Mouse (Mus musculus): ENCODE measurements at regions not wholly inside any gene's neighbourhood (a gene's known extent, or its start where the extent isn't known, plus 50 kb on each side); places are given as distances from the start of the nearest gene placed in this dataset.

- Histone ChIP-seq H3K4me1 (ENCODE audit: control insufficient read depth, insufficient read depth, low read length) (no peaks in the 10 kb centered on the region), H3K4me3 (ENCODE audit: low read length) (no peak overlapping the region), H3K9ac (ENCODE audit: low read depth, low read length) (no peak overlapping the region), H3K36me3 (ENCODE audit: control insufficient read depth, insufficient read depth, low read length) (no peaks in the 10 kb centered on the region), H3K27me3 (ENCODE audit: control insufficient read depth, insufficient read depth, low read length) (no peaks in the 10 kb centered on the region), H3K4me2 (replicated peaks; ENCODE audit: low read depth, low read length) (no peak overlapping the region), H3K27ac (ENCODE audit: low read depth, low read length) (no peak overlapping the region), H3K9me3 (ENCODE audit: control insufficient read depth, low read length) (no peaks in the 10 kb centered on the region)
- no peak for ATAC-seq (ENCODE audit: low FRiP score, low TSS enrichment)
- 62% methylated on average over 4 of the region's 4 CpGs for WGBS
Observed at GRCm38 (mm10) chr1:35713961-35714360, 354.2 kb upstream of the Hs6st1 start.

- ATAC-seq (ENCODE audit: low FRiP score, low TSS enrichment): no peak
- H3K9me3 ChIP-seq (ENCODE audit: control insufficient read depth, low read length): no peaks in the 10 kb centered on the region
Observed at GRCm38 (mm10) chr1:35715931-35716330, 352.3 kb upstream of the Hs6st1 start.

GRCm38 (mm10) chr1:35717166-35717565 is 351.0 kb upstream of the Hs6st1 start:
- Histone ChIP-seq H3K4me1 (ENCODE audit: control insufficient read depth, insufficient read depth, low read length) (no peaks in the 10 kb centered on the region), H3K27ac (ENCODE audit: low read depth, low read length) (no peak overlapping the region), H3K27me3 (ENCODE audit: control insufficient read depth, insufficient read depth, low read length) (no peaks in the 10 kb centered on the region), H3K9me3 (ENCODE audit: control insufficient read depth, low read length) (no peaks in the 10 kb centered on the region), H3K4me3 (ENCODE audit: low read length) (no peak overlapping the region), H3K36me3 (ENCODE audit: control insufficient read depth, insufficient read depth, low read length) (no peaks in the 10 kb centered on the region), H3K4me2 (replicated peaks; ENCODE audit: low read depth, low read length) (no peak overlapping the region), H3K9ac (ENCODE audit: low read depth, low read length) (no peak overlapping the region)
- ATAC-seq (ENCODE audit: low FRiP score, low TSS enrichment): no peak
- 82% methylated on average over 2 of the region's 2 CpGs for WGBS

More at GRCm38 (mm10) chr1:35715931-35716330, 352.3 kb upstream of the Hs6st1 start:
- Histone ChIP-seq H3K4me1 (ENCODE audit: control insufficient read depth, insufficient read depth, low read length) (no peaks in the 10 kb centered on the region), H3K36me3 (ENCODE audit: control insufficient read depth, insufficient read depth, low read length) (no peaks in the 10 kb centered on the region), H3K4me2 (replicated peaks; ENCODE audit: low read depth, low read length) (no peak overlapping the region), H3K9ac (ENCODE audit: low read depth, low read length) (no peak overlapping the region), H3K27me3 (ENCODE audit: control insufficient read depth, insufficient read depth, low read length) (no peaks in the 10 kb centered on the region), H3K27ac (ENCODE audit: low read depth, low read length) (no peak overlapping the region), H3K4me3 (ENCODE audit: low read length) (no peak overlapping the region)
- WGBS: 65% methylated on average over 6 of the region's 6 CpGs

- H3K27ac ChIP-seq (ENCODE audit: low read depth, low read length): no peak overlapping the region
- ATAC-seq (ENCODE audit: low FRiP score, low TSS enrichment): no peak
Observed at GRCm38 (mm10) chr1:35717659-35718058, 350.5 kb upstream of the Hs6st1 start.

GRCm38 (mm10) chr1:35720063-35720462 is 348.1 kb upstream of the Hs6st1 start:
- H3K27me3 ChIP-seq (ENCODE audit: control insufficient read depth, insufficient read depth, low read length): no peaks in the 10 kb centered on the region
- no peaks in the 10 kb centered on the region for H3K4me1 ChIP-seq (ENCODE audit: control insufficient read depth, insufficient read depth, low read length)
- no peak overlapping the region for H3K27ac ChIP-seq (ENCODE audit: low read depth, low read length)
- no peak overlapping the region for H3K4me2 ChIP-seq (replicated peaks; ENCODE audit: low read depth, low read length)
- no peak for ATAC-seq (ENCODE audit: low FRiP score, low TSS enrichment)
- no peak overlapping the region for H3K9ac ChIP-seq (ENCODE audit: low read depth, low read length)
- WGBS: 82% methylated on average over 3 of the region's 3 CpGs
- H3K4me3 ChIP-seq (ENCODE audit: low read length): no peak overlapping the region
- no peaks in the 10 kb centered on the region for H3K9me3 ChIP-seq (ENCODE audit: control insufficient read depth, low read length)
- H3K36me3 ChIP-seq (ENCODE audit: control insufficient read depth, insufficient read depth, low read length): no peaks in the 10 kb centered on the region

More at GRCm38 (mm10) chr1:35717659-35718058, 350.5 kb upstream of the Hs6st1 start:
- no peak overlapping the region for H3K4me2 ChIP-seq (replicated peaks; ENCODE audit: low read depth, low read length)
- H3K9me3 ChIP-seq (ENCODE audit: control insufficient read depth, low read length): no peaks in the 10 kb centered on the region
- 64% methylated on average over 2 of the region's 2 CpGs for WGBS
- no peaks in the 10 kb centered on the region for H3K4me1 ChIP-seq (ENCODE audit: control insufficient read depth, insufficient read depth, low read length)
- no peaks in the 10 kb centered on the region for H3K36me3 ChIP-seq (ENCODE audit: control insufficient read depth, insufficient read depth, low read length)
- no peak overlapping the region for H3K4me3 ChIP-seq (ENCODE audit: low read length)
- H3K9ac ChIP-seq (ENCODE audit: low read depth, low read length): no peak overlapping the region
- H3K27me3 ChIP-seq (ENCODE audit: control insufficient read depth, insufficient read depth, low read length): no peaks in the 10 kb centered on the region

DNA sequence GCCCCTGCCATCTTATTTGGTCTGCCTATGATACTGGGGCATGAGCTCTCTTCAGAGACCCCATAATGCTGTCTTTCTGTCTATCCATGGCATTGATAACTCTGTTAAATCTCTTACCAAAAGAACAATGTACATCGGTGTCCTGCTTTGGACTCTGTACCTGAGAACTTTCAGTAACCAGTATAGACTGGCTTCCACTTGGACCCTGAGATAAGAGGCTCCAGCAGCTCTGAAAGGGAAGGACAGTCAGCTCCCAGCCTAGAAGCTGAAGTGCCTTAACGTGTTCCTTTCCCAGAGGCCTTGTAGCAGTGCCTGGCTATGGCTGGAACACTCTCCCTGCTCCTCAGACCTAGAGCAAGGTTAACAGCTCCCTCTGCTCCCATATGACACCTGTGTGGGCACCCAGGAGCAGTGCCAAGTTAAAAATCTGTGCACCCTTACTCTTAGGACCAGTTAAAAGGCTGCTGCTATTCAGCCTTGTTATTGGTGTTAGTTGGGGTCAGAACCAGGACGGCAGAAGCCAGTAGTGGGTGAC is 343.8 kb upstream of the Hs6st1 start:
- WGBS: 79% methylated on average over 3 of the region's 3 CpGs
- H3K36me3 ChIP-seq (ENCODE audit: control insufficient read depth, insufficient read depth, low read length): no peaks in the 10 kb centered on the region
- H3K4me1 ChIP-seq (ENCODE audit: control insufficient read depth, insufficient read depth, low read length): no peaks in the 10 kb centered on the region
- H3K9me3 ChIP-seq (ENCODE audit: control insufficient read depth, low read length): no peaks in the 10 kb centered on the region
- no peak overlapping the region for H3K4me3 ChIP-seq (ENCODE audit: low read length)
- H3K4me2 ChIP-seq (replicated peaks; ENCODE audit: low read depth, low read length): no peak overlapping the region
- H3K27me3 ChIP-seq (ENCODE audit: control insufficient read depth, insufficient read depth, low read length): no peaks in the 10 kb centered on the region
- H3K27ac ChIP-seq (ENCODE audit: low read depth, low read length): no peak overlapping the region
- no peak overlapping the region for H3K9ac ChIP-seq (ENCODE audit: low read depth, low read length)
- ATAC-seq (ENCODE audit: low FRiP score, low TSS enrichment): no peak

DNA sequence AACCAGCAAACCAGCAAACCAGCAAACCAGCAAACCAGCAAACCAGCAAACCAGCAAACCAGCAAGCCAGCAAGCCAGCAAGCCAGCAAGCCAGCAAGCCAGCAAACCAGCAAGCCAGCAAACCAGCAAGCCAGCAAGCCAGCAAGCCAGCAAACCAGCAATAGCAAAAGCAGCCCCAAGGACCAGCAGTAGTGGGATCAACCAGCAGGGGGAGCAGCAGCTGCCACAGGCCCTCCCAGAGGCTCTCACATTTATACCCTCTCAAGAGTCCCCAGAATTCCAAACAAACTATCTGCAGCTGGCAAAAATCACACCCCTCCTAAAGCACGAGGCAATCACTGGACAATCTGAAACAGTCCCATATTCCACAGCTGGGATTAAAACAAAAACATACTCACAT is 341.6 kb upstream of the Hs6st1 start:
- H3K9ac ChIP-seq (ENCODE audit: low read depth, low read length): no peak overlapping the region
- no peaks in the 10 kb centered on the region for H3K4me1 ChIP-seq (ENCODE audit: control insufficient read depth, insufficient read depth, low read length)
- H3K4me3 ChIP-seq (ENCODE audit: low read length): no peak overlapping the region
- 17% methylated on average over 1 of the region's 1 CpGs for WGBS
- ATAC-seq (ENCODE audit: low FRiP score, low TSS enrichment): no peak
- no peaks in the 10 kb centered on the region for H3K36me3 ChIP-seq (ENCODE audit: control insufficient read depth, insufficient read depth, low read length)
- no peak overlapping the region for H3K27ac ChIP-seq (ENCODE audit: low read depth, low read length)
- H3K9me3 ChIP-seq (ENCODE audit: control insufficient read depth, low read length): no peaks in the 10 kb centered on the region
- no peak overlapping the region for H3K4me2 ChIP-seq (replicated peaks; ENCODE audit: low read depth, low read length)
- H3K27me3 ChIP-seq (ENCODE audit: control insufficient read depth, insufficient read depth, low read length): no peaks in the 10 kb centered on the region

GRCm38 (mm10) chr1:35727310-35727990 is 340.8 kb upstream of the Hs6st1 start:
- Histone ChIP-seq H3K9ac (ENCODE audit: low read depth, low read length) (no peak overlapping the region), H3K36me3 (ENCODE audit: control insufficient read depth, insufficient read depth, low read length) (no peaks in the 10 kb centered on the region), H3K4me2 (replicated peaks; ENCODE audit: low read depth, low read length) (no peak overlapping the region), H3K4me1 (ENCODE audit: control insufficient read depth, insufficient read depth, low read length) (no peaks in the 10 kb centered on the region), H3K9me3 (ENCODE audit: control insufficient read depth, low read length) (no peaks in the 10 kb centered on the region), H3K4me3 (ENCODE audit: low read length) (no peak overlapping the region), H3K27ac (ENCODE audit: low read depth, low read length) (no peak overlapping the region), H3K27me3 (ENCODE audit: control insufficient read depth, insufficient read depth, low read length) (no peaks in the 10 kb centered on the region)
- WGBS: 73% methylated on average over 8 of the region's 8 CpGs
- peak; percentile 43; the same call in 1 of the 2 replicates for ATAC-seq (ENCODE audit: low FRiP score, low TSS enrichment)

GRCm38 (mm10) chr1:35729785-35730295 is 338.4 kb upstream of the Hs6st1 start:
- no peaks in the 10 kb centered on the region for H3K36me3 ChIP-seq (ENCODE audit: control insufficient read depth, insufficient read depth, low read length)
- H3K4me3 ChIP-seq (ENCODE audit: low read length): no peak overlapping the region
- 94% methylated on average over 5 of the region's 5 CpGs for WGBS
- H3K9me3 ChIP-seq (ENCODE audit: control insufficient read depth, low read length): no peaks in the 10 kb centered on the region
- H3K27me3 ChIP-seq (ENCODE audit: control insufficient read depth, insufficient read depth, low read length): no peaks in the 10 kb centered on the region
- ATAC-seq (ENCODE audit: low FRiP score, low TSS enrichment): no peak
- H3K4me2 ChIP-seq (replicated peaks; ENCODE audit: low read depth, low read length): no peak overlapping the region
- no peaks in the 10 kb centered on the region for H3K4me1 ChIP-seq (ENCODE audit: control insufficient read depth, insufficient read depth, low read length)
- H3K9ac ChIP-seq (ENCODE audit: low read depth, low read length): no peak overlapping the region
- H3K27ac ChIP-seq (ENCODE audit: low read depth, low read length): no peak overlapping the region

Data from kidney, embryonic 14.5 days (tissue).